Mouse (Mus musculus) liver, embryonic 14.5 days (tissue): ENCODE measurements around the gene Adam12.

Experiments
- CTCF ChIP-seq: IDR thresholded peaks from 2 replicates; pipeline ENCODE4 v1.5.1; 2016; ENCODE audit warnings: antibody characterized with exemption, low read depth, control low read depth
- EP300 ChIP-seq: IDR thresholded peaks from 2 replicates; pipeline ENCODE4 v1.6.1; 2016; ENCODE audit warnings: antibody characterized with exemption, low read depth

DNA sequence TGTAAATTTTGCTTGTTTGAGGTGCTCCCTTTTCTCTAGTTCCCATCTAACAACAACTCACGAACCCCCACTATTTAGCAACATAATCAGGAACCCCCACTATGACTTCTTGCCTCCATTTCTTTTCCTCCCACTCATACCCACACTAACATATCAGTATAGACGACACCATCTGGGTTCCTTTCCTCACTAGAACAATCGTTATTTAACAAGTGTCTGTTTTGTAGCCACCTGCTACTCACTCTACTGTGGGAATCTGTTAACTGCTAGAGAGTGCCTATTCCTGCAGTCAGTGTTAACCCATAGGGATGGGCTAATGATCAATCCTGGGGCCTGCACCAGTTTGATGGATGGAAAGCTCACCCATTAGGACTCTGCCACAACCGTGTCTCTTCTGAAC is 245.7 kb downstream of the Adam12 start:
- no peak for TF ChIP-seq CTCF
- no peak for TF ChIP-seq EP300
